Mouse (Mus musculus) CH12.LX (cell line): ENCODE measurements at regions not wholly inside any gene's neighbourhood (a gene's known extent, or its start where the extent isn't known, plus 50 kb on each side); places are given as distances from the start of the nearest gene placed in this dataset.

Experiments used
- DNase-seq: peaks from one replicate; pipeline ENCODE4 v3.0.0-alpha.2; 2013; ENCODE audit errors: extremely low read depth
- H3K27ac ChIP-seq: 2 replicates; pipeline ENCODE4 v1.5.1; 2012; ENCODE audit warnings: low read depth, mild to moderate bottlenecking, control low read depth, moderate library complexity; ENCODE audit not compliant: insufficient read depth
- H3K27me3 ChIP-seq: replicated peaks from 2 replicates; pipeline ENCODE3; 2012; ENCODE audit warnings: inconsistent platforms
- H3K36me3 ChIP-seq, 2 experiments: replicated peaks in 1 of 2; 2 replicates each; pipeline versions ENCODE3 to v1.6.1; 2012; ENCODE audit warnings: inconsistent platforms in 1 of 2, low read length in 1 of 2, mild to moderate bottlenecking in 1 of 2, mixed read lengths in 1 of 2, moderate library complexity in 1 of 2; ENCODE audit not compliant: control insufficient read depth in 1 of 2, insufficient read depth in 1 of 2
- H3K4me1 ChIP-seq, 2 experiments: 2 replicates each; pipeline ENCODE4 v1.6.1; 2012; ENCODE audit warnings: inconsistent platforms in 1 of 2, moderate library complexity in 1 of 2; ENCODE audit not compliant: insufficient read depth in 2 of 2, control insufficient read depth in 1 of 2
- H3K4me2 ChIP-seq: 2 replicates; pipeline ENCODE4 v1.6.1; 2012; ENCODE audit warnings: low read depth, mild to moderate bottlenecking, control low read depth; ENCODE audit not compliant: poor library complexity, insufficient read depth, severe bottlenecking
- H3K4me3 ChIP-seq, 3 experiments: fragments of 150-350 bp in 1 of 3; sonication (generic) in 1 of 3; replicated peaks in 1 of 3; 2 replicates each; pipeline versions ENCODE3 to v1.5.1; 2011 to 2012; ENCODE audit warnings: low read depth in 2 of 3, low read length in 2 of 3, mild to moderate bottlenecking in 2 of 3, moderate library complexity in 2 of 3, control low read depth in 1 of 3, improper control_type of control experiment in 1 of 3, inconsistent platforms in 1 of 3, mixed read lengths in 1 of 3; ENCODE audit not compliant: poor library complexity in 1 of 3
- H3K79me2 ChIP-seq: replicated peaks from 2 replicates; pipeline ENCODE4 v1.6.1; 2012; ENCODE audit warnings: mild to moderate bottlenecking, moderate library complexity; ENCODE audit not compliant: control insufficient read depth, poor library complexity, insufficient read depth, severe bottlenecking; ENCODE audit errors: extremely low read depth
- H3K9ac ChIP-seq: 2 replicates; pipeline ENCODE4 v1.6.1; 2012; ENCODE audit warnings: low read depth, mild to moderate bottlenecking, control low read depth, moderate library complexity; ENCODE audit not compliant: insufficient read depth
- H3K9me3 ChIP-seq: replicated peaks from 2 replicates; pipeline ENCODE3; 2012; ENCODE audit warnings: low read length, inconsistent platforms, mixed read lengths
- BHLHE40 ChIP-seq: IDR thresholded peaks from 2 replicates; pipeline ENCODE4 v1.6.1; 2011; ENCODE audit warnings: mild to moderate bottlenecking, low read depth, low read length, improper control_type of control experiment
- CHD2 ChIP-seq: IDR thresholded peaks from 2 replicates; pipeline ENCODE4 v1.6.1; 2011; ENCODE audit warnings: low read length, improper control_type of control experiment
- ELF1 ChIP-seq: IDR thresholded peaks from 2 replicates; pipeline ENCODE4 v1.6.1; 2014; ENCODE audit warnings: low read depth, mild to moderate bottlenecking, inconsistent platforms, low read length, improper control_type of control experiment
- IRF4 ChIP-seq: IDR thresholded peaks from 2 replicates; pipeline ENCODE4 v1.6.1; 2014; ENCODE audit warnings: low read depth, mild to moderate bottlenecking, inconsistent platforms, low read length, improper control_type of control experiment
- JUND ChIP-seq: conservative IDR thresholded peaks from 2 replicates; pipeline ENCODE4 v1.6.1; 2011; ENCODE audit warnings: low read depth, low read length, improper control_type of control experiment
- MAX ChIP-seq: IDR thresholded peaks from 2 replicates; pipeline ENCODE4 v1.6.1; 2011; ENCODE audit warnings: low read length, improper control_type of control experiment
- MXI1 ChIP-seq: IDR thresholded peaks from 2 replicates; pipeline ENCODE4 v1.6.1; 2011; ENCODE audit warnings: mild to moderate bottlenecking, low read depth, low read length, improper control_type of control experiment
- NELFE ChIP-seq: IDR thresholded peaks from 2 replicates; pipeline ENCODE4 v1.6.1; 2011; ENCODE audit warnings: low read depth, low read length, improper control_type of control experiment
- POLR2A ChIP-seq: IDR thresholded peaks from 2 replicates; pipeline ENCODE4 v1.6.1; 2011; ENCODE audit warnings: low read depth, mild to moderate bottlenecking, improper control_type of control experiment, low read length
- RAD21 ChIP-seq: IDR thresholded peaks from 2 replicates; pipeline ENCODE4 v1.6.1; 2011; ENCODE audit warnings: low read depth, mild to moderate bottlenecking, low read length, improper control_type of control experiment, moderate library complexity
- TBP ChIP-seq: conservative IDR thresholded peaks from 2 replicates; pipeline ENCODE4 v1.6.1; 2011; ENCODE audit warnings: low read depth, low read length, improper control_type of control experiment
- ZC3H11A ChIP-seq: IDR thresholded peaks from 2 replicates; pipeline ENCODE4 v1.6.1; 2012; ENCODE audit warnings: low read depth, mild to moderate bottlenecking, inconsistent platforms, low read length, improper control_type of control experiment
- ZKSCAN1 ChIP-seq: IDR thresholded peaks from 2 replicates; pipeline ENCODE4 v1.6.1; 2012; ENCODE audit warnings: low read depth, inconsistent platforms, low read length, improper control_type of control experiment, borderline replicate concordance
- ZMIZ1 ChIP-seq: IDR thresholded peaks from 2 replicates; pipeline ENCODE4 v1.6.1; 2012; ENCODE audit warnings: low read depth, mild to moderate bottlenecking, inconsistent platforms, low read length, improper control_type of control experiment
- ZNF384 ChIP-seq: IDR thresholded peaks from 2 replicates; pipeline ENCODE4 v1.6.1; 2012; ENCODE audit warnings: low read depth, low read length, improper control_type of control experiment, inconsistent platforms
- dilution Hi-C: fragments of 300-500 bp; cut with MboI; formaldehyde crosslinking; loops from 2 replicates; pipeline ENCODE4 v1.14.3; 2020; ENCODE audit warnings: low sequenced_read_pairs; ENCODE audit not compliant: extremely low pct_unique_long_range_greater_than_20kb, extremely low pct_ligation_motif_present
- in situ Hi-C: fragments of 300-500 bp; cut with MboI; formaldehyde crosslinking; loops from 3 replicates; pipeline ENCODE4 v1.14.3; 2019; ENCODE audit warnings: low sequenced_read_pairs, low pct_ligation_motif_present, low pct_unique_long_range_greater_than_20kb, mixed read lengths

- Histone ChIP-seq H3K79me2 (no peaks in the 10 kb centered on the region), H3K36me3 (no peaks in the 10 kb centered on the region), H3K27me3 (no peaks in the 10 kb centered on the region), H3K4me1 (peaks cover 0 to 7% of the 10 kb centered on the region in 2 experiments; a peak in 1 of 4 replicates), H3K4me2 (no peak overlapping the region), H3K9me3 (no peaks in the 10 kb centered on the region), H3K27ac (no peak overlapping the region), H3K4me3 (no peak overlapping the region), H3K9ac (no peak overlapping the region)
- DNase-seq = no peak
- in situ Hi-C loops = no loop called here
- TF ChIP-seq ELF1 (no peak), JUND (no peak), POLR2A (no peak), MAX (no peak)
- dilution Hi-C loops = no loop called here
Observed at GRCm38 (mm10) chr9:41612452-41612795, 450.9 kb upstream of the Ubash3b start.

DNA sequence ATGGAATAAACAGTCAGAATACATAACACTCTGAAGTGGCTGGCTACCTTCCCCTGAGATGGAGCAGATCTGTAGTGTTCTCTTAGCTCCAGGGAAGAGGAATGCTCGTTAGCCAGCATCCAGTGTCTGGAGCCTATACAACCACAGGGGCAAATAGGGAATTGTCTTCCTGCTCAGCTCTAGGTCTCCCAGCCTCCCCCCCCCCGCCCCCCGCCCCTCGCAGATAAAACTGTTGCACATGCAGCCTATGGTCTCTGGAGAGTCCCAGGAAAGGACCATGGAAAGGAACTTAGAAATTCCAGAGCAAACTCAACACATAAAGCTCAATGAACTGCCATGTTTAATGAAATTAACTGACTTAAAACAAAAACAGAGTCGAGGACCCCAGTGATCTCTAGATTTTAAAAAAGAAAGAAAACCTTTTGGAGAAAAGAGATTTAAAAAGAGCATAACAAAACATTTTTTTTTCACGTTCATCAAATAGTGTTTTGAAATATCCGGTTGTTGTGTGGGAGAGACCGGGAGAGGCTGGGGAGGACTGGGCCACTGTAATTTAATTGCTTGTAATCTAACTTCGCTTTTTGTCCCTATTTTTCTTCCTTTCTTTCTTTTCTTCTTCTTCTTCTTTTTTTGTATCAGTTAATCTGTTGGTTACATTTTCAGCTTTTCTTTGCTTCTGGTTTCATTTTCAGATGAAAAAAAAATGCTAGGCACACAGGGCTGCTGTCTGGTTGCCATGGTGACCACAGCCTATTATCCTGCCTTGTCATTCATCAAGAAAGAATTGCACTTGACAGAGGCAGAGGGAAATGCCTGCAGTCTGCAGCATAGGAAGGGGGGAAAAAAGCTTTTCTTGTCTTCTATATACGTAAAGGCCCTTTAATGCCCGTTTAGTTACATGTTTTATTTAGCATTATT, 450.3 kb upstream of the Ubash3b start:
- peak; percentile 66 for DNase-seq
- H3K9ac ChIP-seq = no peak overlapping the region
- H3K4me3 ChIP-seq = no peak overlapping the region
- peak overlapping the region; percentile 9; the same call in 1 of the 2 replicates for H3K4me2 ChIP-seq
- no peak overlapping the region for H3K27ac ChIP-seq
- TF ChIP-seq TBP (no peak), MXI1 (no peak), MAX (no peak), RAD21 (no peak), ZNF384 (peak; percentile 76)
- TF ChIP-seq, all 38 proteins: peak for 1
- dilution Hi-C loops (no loop called here), in situ Hi-C loops (no loop called here)
- no peaks in the 10 kb centered on the region for H3K27me3 ChIP-seq
- no peaks in the 10 kb centered on the region for H3K36me3 ChIP-seq
- H3K9me3 ChIP-seq = no peaks in the 10 kb centered on the region
- peaks cover 0 to 7% of the 10 kb centered on the region in 2 experiments; a peak in 1 of 4 replicates for H3K4me1 ChIP-seq
- no peaks in the 10 kb centered on the region for H3K79me2 ChIP-seq

DNA sequence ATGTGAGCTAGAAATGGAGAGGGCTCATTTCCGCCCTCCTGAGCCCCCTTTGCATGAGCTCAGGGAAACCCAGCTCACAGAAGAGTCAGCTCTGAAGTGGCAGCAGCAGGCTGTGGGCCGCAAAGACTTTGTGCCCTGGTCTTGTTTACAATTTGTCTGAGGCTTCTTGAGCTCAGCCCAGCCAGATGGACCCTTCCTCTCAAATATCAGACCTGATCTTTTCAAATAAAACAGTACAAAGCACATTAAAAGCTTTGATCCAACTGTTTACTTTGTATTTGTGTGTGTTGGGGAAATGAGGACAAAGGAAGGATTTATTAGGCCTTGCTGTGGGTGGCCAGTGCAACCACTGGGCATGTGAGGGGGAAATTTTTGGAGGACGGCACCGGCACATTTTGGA, 448.9 kb upstream of the Ubash3b start:
- no peaks in the 10 kb centered on the region for H3K27me3 ChIP-seq
- no peak overlapping the region for H3K9ac ChIP-seq
- H3K79me2 ChIP-seq = no peaks in the 10 kb centered on the region
- TF ChIP-seq ZMIZ1 = no peak
- TF ChIP-seq IRF4 = no peak
- TF ChIP-seq TBP = no peak
- TF ChIP-seq ZKSCAN1 = no peak
- no peak for TF ChIP-seq ZC3H11A
- TF ChIP-seq CHD2 = no peak
- TF ChIP-seq BHLHE40 = no peak
- TF ChIP-seq NELFE = no peak
- H3K9me3 ChIP-seq = no peaks in the 10 kb centered on the region
- H3K4me3 ChIP-seq = no peak overlapping the region
- dilution Hi-C loops (no loop called here), in situ Hi-C loops (no loop called here)
- no peak overlapping the region for H3K4me2 ChIP-seq
- H3K4me1 ChIP-seq = peaks cover 0 to 17% of the 10 kb centered on the region in 2 experiments; a peak in 2 of 4 replicates
- no peak overlapping the region for H3K27ac ChIP-seq
- no peaks in the 10 kb centered on the region for H3K36me3 ChIP-seq
- DNase-seq = no peak
